Mouse (Mus musculus) urinary bladder, postnatal 4 days (tissue): Measurements from ENCODE around the gene Slc36a1.

Experiments
- DNase-seq, 2 experiments: peaks; one replicate each; pipeline ENCODE4 v3.0.0; 2021 to 2022; ENCODE audit warnings: low spot score in 2 of 2

Gene Slc36a1

DNA sequence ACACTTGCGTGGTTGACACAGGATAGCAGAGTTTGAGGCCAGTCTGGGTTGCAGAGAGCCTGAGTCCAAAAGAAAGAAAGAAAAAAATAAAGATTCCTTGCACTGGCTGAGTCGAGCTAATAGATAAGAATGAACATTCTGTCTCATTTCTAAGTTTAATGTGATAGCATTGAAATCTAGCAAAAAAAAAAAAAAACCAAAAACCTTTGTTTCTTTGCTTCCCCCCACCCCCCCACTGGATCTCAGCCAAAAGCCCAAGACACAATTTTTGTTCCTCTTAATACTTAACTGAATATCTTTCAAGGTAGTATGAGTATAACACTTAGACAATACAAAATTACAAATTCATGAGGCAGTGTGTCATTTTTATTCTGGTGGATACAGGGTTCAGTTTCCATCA is 4.9 kb downstream of the Slc36a1 start:
- DNase-seq: no peak

DNA sequence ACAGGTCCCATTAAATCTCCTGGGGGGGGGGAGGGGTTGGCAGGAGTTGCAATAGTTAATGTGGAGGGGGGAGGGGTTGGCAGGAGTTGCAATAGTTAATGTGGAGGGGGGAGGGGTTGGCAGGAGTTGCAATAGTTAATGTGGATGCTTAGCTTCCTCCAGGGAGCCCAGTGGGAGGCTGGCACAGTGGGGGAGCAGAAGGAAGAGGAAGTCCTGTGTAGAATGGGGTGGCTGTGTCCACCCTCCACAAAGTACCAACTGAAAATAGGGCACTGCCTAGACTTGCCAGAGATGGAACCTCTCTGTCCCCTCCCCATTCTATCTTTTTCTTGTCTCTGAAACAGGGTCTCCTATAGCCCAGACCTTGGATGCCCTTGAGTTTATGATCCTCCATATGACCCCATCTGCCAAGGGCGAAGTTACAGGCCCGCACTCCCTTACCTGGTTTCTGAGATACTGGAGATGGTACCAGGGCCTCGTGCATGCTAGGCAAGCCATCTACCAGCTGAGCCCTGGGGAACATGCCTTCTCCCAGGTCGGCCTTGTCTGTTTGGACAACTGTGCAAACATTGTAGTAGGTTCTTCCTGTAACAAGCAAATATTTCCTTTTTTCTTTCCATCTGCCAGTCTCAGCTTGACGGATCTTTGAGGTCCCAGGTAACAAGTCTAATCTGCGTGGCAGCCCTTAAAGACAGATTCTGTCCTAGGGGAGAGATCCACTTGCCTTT is 5.6 kb downstream of the Slc36a1 start:
- DNase-seq: no peak

DNA sequence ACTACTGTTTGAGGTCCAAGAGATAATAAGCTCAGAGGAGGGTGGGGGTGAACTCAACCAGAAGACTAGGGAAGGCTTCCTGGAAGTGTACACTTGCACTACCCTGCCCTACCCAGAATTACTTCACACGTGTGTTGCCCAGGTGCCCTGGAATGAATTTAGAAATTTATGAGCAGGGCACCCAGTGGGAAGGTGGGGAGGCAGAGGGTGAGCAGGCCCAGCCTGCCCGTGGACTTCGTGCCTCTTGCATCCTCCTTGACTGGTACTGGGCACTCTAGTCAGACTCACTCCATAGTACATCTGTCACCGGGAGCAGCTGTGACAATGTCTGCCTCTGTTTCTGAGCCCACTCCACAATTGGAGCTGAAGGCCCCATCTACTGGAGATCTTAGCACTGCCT is 9.4 kb downstream of the Slc36a1 start:
- no peak for DNase-seq

DNA sequence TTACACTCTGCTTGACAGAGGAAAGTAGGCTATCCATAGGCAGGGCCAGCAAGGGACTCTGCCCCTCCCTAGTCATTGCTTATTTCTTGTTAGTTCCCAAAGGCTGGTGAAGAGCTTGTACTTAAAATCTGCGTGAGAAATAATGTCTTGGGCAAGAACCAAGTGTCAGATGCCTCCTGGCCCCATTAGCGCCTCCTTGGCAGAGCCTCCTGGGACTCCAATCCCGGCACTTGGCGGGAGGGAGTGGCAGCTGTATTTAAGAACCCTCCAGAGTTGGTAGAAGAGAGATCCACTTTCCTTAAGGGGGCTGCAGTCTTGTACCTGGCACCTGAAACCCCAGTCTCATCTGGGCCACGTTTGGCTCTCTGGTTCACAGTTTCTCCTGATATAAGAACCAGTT is 10.0 kb downstream of the Slc36a1 start:
- no peak for DNase-seq

DNA sequence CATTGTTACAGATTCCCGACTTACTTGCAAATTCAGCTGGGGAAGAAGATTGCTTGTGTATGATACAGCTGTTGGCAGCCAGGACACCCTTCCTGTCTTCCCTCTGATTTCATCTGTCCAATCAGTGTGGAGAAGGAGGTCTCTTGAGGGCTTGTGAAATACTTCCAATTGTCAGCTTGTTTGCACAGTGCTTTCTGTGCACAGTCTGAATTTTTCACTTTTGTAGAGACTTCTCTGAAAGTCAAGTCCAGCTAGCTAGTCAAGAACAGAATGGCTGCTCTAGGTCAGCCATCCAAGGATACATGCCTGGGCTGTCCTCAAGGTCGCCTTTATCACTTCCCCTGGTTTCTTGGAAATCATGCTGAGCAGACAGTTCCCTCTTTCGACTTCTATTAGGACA is 10.8 kb downstream of the Slc36a1 start:
- DNase-seq: no peak

DNA sequence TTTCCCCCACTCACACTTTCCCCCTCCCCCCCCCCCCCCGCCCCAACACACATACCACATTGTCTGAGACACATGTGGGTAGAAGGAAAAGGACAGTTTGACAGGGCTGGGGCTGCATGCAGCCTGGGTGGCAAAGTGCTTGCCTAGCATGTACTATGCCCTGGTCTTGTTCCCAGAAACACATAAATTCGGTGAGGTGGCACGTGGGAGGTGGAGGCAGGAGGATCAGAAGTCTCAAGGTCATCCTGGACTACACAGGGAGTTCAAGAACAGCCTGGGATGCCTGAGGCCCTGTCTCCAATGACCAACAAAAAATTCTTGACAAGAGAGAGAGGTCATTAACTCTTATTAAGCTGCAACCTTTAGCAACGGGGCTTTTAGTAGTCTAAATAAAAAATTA is 11.9 kb downstream of the Slc36a1 start:
- DNase-seq: no peak

DNA sequence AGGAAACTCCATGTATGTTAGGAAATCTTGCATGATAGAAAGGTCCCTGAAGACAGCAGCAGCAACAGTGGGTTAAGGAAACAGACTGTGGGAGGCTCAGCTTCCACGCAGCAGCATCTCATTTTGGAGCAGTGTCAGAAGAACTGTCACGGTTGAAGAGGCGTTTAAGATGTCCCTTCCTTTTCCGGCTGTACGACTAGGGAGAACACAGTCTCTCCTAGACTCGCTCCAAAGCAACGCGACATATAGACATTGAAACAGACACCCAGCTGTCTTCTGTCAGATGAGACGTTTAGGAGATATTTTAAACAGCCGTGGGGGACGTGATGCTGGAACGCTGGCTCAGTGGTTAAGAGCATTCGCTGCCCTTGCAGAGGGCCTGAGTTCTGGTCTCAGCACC is 12.7 kb downstream of the Slc36a1 start:
- DNase-seq: no peak

DNA sequence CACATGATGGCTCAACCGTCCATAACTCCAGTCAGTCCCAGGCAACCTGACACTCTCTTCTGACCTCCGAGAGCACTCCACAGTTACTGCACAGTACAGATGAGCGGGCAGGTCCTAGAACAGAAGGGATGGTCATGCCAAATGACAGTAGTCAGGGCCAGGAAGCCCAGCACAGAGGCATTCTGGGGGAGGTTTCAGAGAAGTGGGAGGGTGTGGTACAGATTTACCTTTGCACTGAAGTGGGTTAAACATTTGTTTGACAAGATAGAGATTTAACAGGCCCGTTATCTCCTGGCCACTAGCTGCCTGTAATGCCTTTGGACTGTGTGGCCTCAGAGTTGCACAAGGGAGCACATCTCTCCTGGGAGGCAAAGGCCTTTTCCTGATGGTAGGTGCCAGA is 13.3 kb downstream of the Slc36a1 start:
- no peak for DNase-seq

- DNase-seq: no peak
Measured at GRCm38 (mm10) chr11:55217880-55218279, 13.7 kb downstream of the Slc36a1 start.

GRCm38 (mm10) chr11:55218473-55218872 is 14.3 kb downstream of the Slc36a1 start:
- DNase-seq: no peak

DNA sequence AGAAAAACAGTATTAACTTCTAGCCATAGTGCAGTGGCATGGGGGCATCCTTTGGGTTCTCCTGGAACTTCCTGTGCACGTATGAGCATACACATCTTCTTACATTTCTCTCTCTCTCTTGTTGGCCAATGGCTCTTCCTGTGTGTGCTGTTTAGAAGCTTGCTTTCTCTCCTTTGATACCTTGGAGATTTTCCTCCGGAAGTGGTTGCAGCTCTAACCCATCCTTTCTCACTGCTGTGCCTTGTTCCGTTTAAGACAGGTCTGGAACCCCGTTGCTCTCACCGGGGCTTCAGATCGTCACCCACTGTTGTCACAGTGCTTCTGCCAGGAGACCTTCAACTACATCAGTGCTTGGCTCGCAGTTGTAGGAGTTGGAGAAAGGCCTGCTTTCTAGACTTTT is 17.2 kb downstream of the Slc36a1 start:
- DNase-seq: no peak

DNA sequence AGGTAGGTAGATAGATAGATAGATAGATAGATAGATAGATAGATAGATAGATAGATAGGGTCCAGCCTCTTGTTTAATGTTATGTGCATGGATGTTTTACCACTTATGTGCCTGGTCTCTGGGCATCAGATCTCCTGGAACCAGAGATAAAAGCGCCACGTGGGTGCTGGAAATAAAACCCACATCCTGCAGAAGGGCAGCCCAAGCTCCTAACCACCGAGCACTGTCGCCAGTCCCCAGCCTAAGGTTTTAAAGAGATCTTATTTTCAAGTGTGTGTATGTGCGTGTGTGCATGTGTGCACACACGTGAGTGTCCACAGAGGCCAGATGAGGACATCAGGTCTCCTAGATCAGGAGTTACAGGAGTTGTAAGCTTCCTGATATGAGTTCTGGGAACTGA is 26.9 kb downstream of the Slc36a1 start:
- DNase-seq: no peak

GRCm38 (mm10) chr11:55234288-55234687 is 30.1 kb downstream of the Slc36a1 start:
- DNase-seq: no peak

GRCm38 (mm10) chr11:55234791-55235190 is 30.6 kb downstream of the Slc36a1 start:
- no peak for DNase-seq

DNA sequence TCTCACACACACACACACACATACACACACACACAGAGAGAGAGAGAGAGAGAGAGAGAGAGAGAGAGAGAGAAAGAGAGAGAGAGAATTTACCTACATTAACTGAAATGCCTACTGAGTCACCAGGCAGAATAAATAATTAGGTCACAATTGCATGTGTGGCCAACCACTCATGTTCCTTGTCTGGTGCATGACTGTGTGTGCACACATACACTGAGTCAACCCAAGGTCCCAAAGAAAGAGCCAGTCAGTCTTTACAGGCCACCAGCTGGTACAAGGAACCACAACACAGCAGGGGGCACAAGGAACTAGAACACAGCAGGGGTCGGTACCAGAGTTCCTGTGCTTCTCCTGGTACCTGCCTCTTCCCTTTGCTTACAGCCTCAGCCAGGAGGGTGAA is 32.7 kb downstream of the Slc36a1 start:
- DNase-seq: no peak

GRCm38 (mm10) chr11:55239496-55239895 is 35.3 kb downstream of the Slc36a1 start:
- DNase-seq: no peak

DNA sequence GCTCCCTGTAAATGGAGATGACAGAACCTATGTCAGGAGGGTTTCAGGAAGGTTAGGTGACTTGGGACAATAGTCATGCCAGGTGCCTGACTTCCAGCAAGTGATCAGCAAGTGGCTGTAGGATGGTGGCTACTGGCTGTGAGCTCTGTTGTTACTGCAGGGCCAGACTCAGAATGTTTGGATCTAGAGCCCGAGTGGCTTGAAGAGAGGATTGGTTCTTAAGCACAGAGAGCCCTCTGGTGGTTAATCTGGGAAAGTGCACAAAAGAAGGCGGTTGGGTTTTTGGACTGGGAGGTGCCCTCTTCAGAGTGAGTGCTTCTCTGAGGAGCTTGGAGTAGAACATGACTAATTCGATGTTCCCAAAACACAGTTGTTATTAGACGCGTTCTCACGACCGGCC is 36.4 kb downstream of the Slc36a1 start:
- peak; percentile 54 to 74 for DNase-seq

DNA sequence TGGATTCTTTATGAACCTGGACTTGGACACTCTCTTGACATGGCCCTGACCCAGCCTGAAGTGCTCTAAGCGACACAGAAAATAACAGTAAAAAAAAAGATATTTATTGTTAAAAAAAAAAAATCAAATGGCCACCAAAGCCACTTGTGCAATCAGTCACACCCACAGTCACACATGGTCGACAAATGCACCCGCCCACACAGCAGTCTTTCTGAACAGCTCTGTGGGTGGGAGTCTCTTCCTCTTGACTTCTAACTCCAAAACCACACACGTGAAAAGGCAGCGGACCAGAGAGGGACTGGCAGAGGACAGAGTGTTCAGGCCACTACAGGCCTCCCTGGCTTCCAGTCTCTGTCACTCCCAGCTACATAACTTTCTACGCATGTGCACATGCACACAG is 46.4 kb downstream of the Slc36a1 start:
- no peak for DNase-seq

- DNase-seq: no peak
Measured at GRCm38 (mm10) chr11:55253391-55253790, 49.2 kb downstream of the Slc36a1 start.

DNA sequence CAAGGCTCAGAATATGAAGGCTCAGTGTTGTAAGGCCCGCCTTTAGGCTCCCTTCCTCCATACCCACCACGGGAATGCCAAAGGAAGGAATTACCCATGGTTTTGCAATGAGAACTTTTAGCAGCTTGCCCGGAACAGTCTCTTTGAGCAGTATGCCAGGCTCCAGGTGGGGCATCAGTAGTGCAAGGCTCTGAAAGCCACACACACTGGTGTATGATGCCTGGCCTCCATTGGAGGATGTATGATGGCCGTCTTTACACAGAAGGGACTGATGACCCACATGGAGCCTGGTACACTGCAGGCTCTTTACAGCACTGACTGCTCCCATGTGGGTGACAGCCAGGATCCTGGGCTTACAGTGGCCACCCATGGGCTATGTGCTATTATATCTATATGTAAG is 57.0 kb downstream of the Slc36a1 start:
- no peak for DNase-seq

GRCm38 (mm10) chr11:55262000-55262399 is 57.9 kb downstream of the Slc36a1 start:
- no peak for DNase-seq

GRCm38 (mm10) chr11:55264318-55264717 is 60.2 kb downstream of the Slc36a1 start:
- no peak for DNase-seq

- DNase-seq: no peak
Measured at GRCm38 (mm10) chr11:55265647-55266046, 61.5 kb downstream of the Slc36a1 start.

GRCm38 (mm10) chr11:55268580-55268979 is 64.4 kb downstream of the Slc36a1 start:
- no peak for DNase-seq
